Comparison of ENCODE assay signal across 28 mouse cellular contexts in genomic region chr16:4033971-4034370, GRCm38 (mm10). TPM values are rescaled to one million over a fixed set of nuclear protein-coding genes. Genes with fewer than 3 reads are reported as not detected.
DNase-seq lines count a peak whose midpoint lies in the region; ATAC-seq and TF ChIP-seq lines count a peak whose summit lies in the region.
"Had no signal": no experiment of that assay in that cellular context is flagged by ENCODE, and none has a peak within 500 bp of the region (broad histone marks: within the 10 kb centered on the region; RNA-seq: fewer than 3 reads in every experiment).

No protein-coding gene starts in this region.

- no peak for DNase-seq in kidney, postnatal 4 days
- peak; percentile 13 for DNase-seq in G1E (ENCODE audit: low spot score)
- peak; percentile 41 for DNase-seq in c-Kit-positive CD71-positive TER-119-positive erythroid progenitor cells, embryonic 14.5 days (ENCODE audit: low spot score)
- no peak for DNase-seq in thymus, postnatal 25 days
- DNase-seq in retina, embryonic 14.5 days (ENCODE audit: low spot score), result no peak
- DNase-seq in frontal cortex, postnatal 25 days (ENCODE audit: low spot score in 2 of 2), result no peak
- DNase-seq: adrenal gland, adult 2 months; cerebellum, adult 18-20 months; cerebellum, postnatal 14 days; embryo, embryonic 11 days; right cerebral cortex, postnatal 14 days; thymus, postnatal 36 days had no signal

- no peak for ATAC-seq in kidney, embryonic 14.5 days (ENCODE audit: low FRiP score, low TSS enrichment)
- ATAC-seq in G1E (ENCODE audit: extremely low read depth, insufficient number of reproducible peaks, low FRiP score, poor library complexity, severe bottlenecking), result peak; percentile 76
- peak; percentile 53 for ATAC-seq in liver, embryonic 15.5 days (ENCODE audit: insufficient read depth)
- ATAC-seq: forebrain, embryonic 13.5 days; hindbrain, embryonic 16.5 days; intestine, embryonic 15.5 days; lung, postnatal 0 days; midbrain, embryonic 13.5 days had no signal

- no peak for TF ChIP-seq CTCF in G1E (IDR thresholded peaks at IDR 0.05; ENCODE audit: low read depth, low read length)

- H3K4me3 ChIP-seq in kidney, embryonic 14.5 days (ENCODE audit: low read length), result no peak overlapping the region
- H3K4me3 ChIP-seq in G1E (ENCODE audit: low read depth, low read length), result peak overlapping the region; percentile 34; the same call in 1 of the 2 replicates
- H3K4me3 ChIP-seq in liver, embryonic 15.5 days (replicated peaks), result no peak overlapping the region
- H3K4me3 ChIP-seq: embryonic facial prominence, embryonic 13.5 days; erythroblast, embryonic 14.5 days; forebrain, embryonic 13.5 days; heart, embryonic 10.5 days; intestine, embryonic 15.5 days; limb, embryonic 10.5 days; midbrain, embryonic 13.5 days had no signal

- H3K36me3 ChIP-seq in kidney, embryonic 14.5 days (ENCODE audit: control insufficient read depth, insufficient read depth, low read length), result peaks cover 26% of the 10 kb centered on the region
- H3K36me3 ChIP-seq in G1E (replicated peaks), result peaks cover 40% of the 10 kb centered on the region
- H3K36me3 ChIP-seq in liver, embryonic 15.5 days (replicated peaks), result peaks cover 19% of the 10 kb centered on the region

- 0 out of 2 replicates have a peak overlapping the region, but pooled peaks have one; percentile 51 for H3K27ac ChIP-seq in kidney, embryonic 14.5 days (ENCODE audit: low read depth, low read length)
- 0 out of 2 replicates have a peak overlapping the region, but pooled peaks have one; percentile 19 for H3K27ac ChIP-seq in liver, embryonic 15.5 days (replicated peaks)
- H3K27ac ChIP-seq: embryonic facial prominence, embryonic 13.5 days; forebrain, embryonic 13.5 days; heart, embryonic 10.5 days; intestine, embryonic 15.5 days; limb, embryonic 10.5 days; macrophage; midbrain, embryonic 13.5 days had no signal

- no peaks in the 10 kb centered on the region for H3K9me3 ChIP-seq in kidney, embryonic 14.5 days (ENCODE audit: control insufficient read depth, low read length)
- no peaks in the 10 kb centered on the region for H3K9me3 ChIP-seq in G1E (replicated peaks)
- no peaks in the 10 kb centered on the region for H3K9me3 ChIP-seq in liver, embryonic 15.5 days (replicated peaks)
- H3K9me3 ChIP-seq: embryonic facial prominence, embryonic 13.5 days; forebrain, embryonic 13.5 days; heart, embryonic 10.5 days; intestine, embryonic 15.5 days; limb, embryonic 10.5 days; midbrain, embryonic 13.5 days had no signal

- 0 out of 2 replicates have a peak, but pooled peaks cover 7% of the 10 kb centered on the region for H3K4me1 ChIP-seq in kidney, embryonic 14.5 days (ENCODE audit: control insufficient read depth, insufficient read depth, low read length)
- H3K4me1 ChIP-seq in G1E (ENCODE audit: insufficient read depth, low read depth, low read length), result peaks cover 40% of the 10 kb centered on the region
- peaks cover 42% of the 10 kb centered on the region for H3K4me1 ChIP-seq in liver, embryonic 15.5 days (replicated peaks)
- H3K4me1 ChIP-seq: embryonic facial prominence, embryonic 13.5 days; forebrain, embryonic 13.5 days; heart, embryonic 10.5 days; intestine, embryonic 15.5 days; midbrain, embryonic 13.5 days had no signal

- no peak overlapping the region for H3K4me2 ChIP-seq in kidney, embryonic 14.5 days (replicated peaks; ENCODE audit: low read depth, low read length)
- peak overlapping the region; percentile 23 for H3K4me2 ChIP-seq in liver, embryonic 15.5 days
- H3K4me2 ChIP-seq: embryonic facial prominence, embryonic 13.5 days; forebrain, embryonic 13.5 days; intestine, embryonic 15.5 days; midbrain, embryonic 13.5 days had no signal

- H3K9ac ChIP-seq in kidney, embryonic 14.5 days (ENCODE audit: low read depth, low read length), result no peak overlapping the region
- no peak overlapping the region for H3K9ac ChIP-seq in liver, embryonic 15.5 days
- H3K9ac ChIP-seq: embryonic facial prominence, embryonic 13.5 days; forebrain, embryonic 13.5 days; intestine, embryonic 15.5 days; midbrain, embryonic 13.5 days had no signal

- H3K27me3 ChIP-seq in kidney, embryonic 14.5 days (ENCODE audit: control insufficient read depth, insufficient read depth, low read length), result no peaks in the 10 kb centered on the region
- no peaks in the 10 kb centered on the region for H3K27me3 ChIP-seq in G1E (ENCODE audit: insufficient read depth, low read length)
- H3K27me3 ChIP-seq in liver, embryonic 15.5 days, result no peaks in the 10 kb centered on the region
- H3K27me3 ChIP-seq: embryonic facial prominence, embryonic 13.5 days; forebrain, embryonic 13.5 days; intestine, embryonic 15.5 days; midbrain, embryonic 13.5 days had no signal

- 50% methylated on average over 5 of the region's 5 CpGs for WGBS in kidney, embryonic 14.5 days
- 19% methylated on average over 5 of the region's 5 CpGs for WGBS in liver, embryonic 15.5 days (ENCODE audit: insufficient replicate concordance)

RNA-seq across cellular contexts. Expression of gene Dnase1, which starts 2.8 kb away (rescaled TPM):
- 4.6 and 8.0 TPM in 2 replicates for polyA plus RNA-seq in kidney, embryonic 14.5 days (2014; fragmentation: Nextera tagmentation; extraction: Ambion mirVana)
- total RNA-seq in G1E (2014; fragmentation: Nextera tagmentation) (not detected in 2 replicates), G1E (2017) (0.41 and 0.49 TPM in 2 replicates)
- not detected in 2 replicates for polyA plus RNA-seq in G1E (2012)
- 0.88 and 1.0 TPM in 2 replicates for polyA plus RNA-seq in liver, embryonic 15.5 days (2015; fragmentation: Nextera tagmentation; extraction: Ambion mirVana)
- total RNA-seq: adrenal gland, adult 2 months; granulocyte monocyte progenitor cell, adult 5-6 weeks; layer of hippocampus, postnatal 14 days; liver, adult 2 months; monocyte, adult 5-6 weeks had no signal
- polyA plus RNA-seq: adrenal gland, adult 2 months; erythroblast, embryonic 14.5 days; macrophage had no signal

RNA-seq across cellular contexts. Expression of gene Slx4, which starts 30.4 kb away (rescaled TPM):
- 15.8 and 33.2 TPM in 2 replicates for polyA plus RNA-seq in kidney, embryonic 14.5 days (2014; fragmentation: Nextera tagmentation; extraction: Ambion mirVana)
- total RNA-seq in G1E (2014; fragmentation: Nextera tagmentation) (47.5 and 51.8 TPM in 2 replicates), G1E (2017) (30.8 and 36.8 TPM in 2 replicates)
- polyA plus RNA-seq in G1E (2012), result 17.0 and 22.0 TPM in 2 replicates
- 6.3 and 7.6 TPM in 2 replicates for polyA plus RNA-seq in liver, embryonic 15.5 days (2015; fragmentation: Nextera tagmentation; extraction: Ambion mirVana)

RNA-seq across cellular contexts. Expression of gene Trap1, which starts 43.7 kb away (rescaled TPM):
- 95.9 and 116 TPM in 2 replicates for polyA plus RNA-seq in kidney, embryonic 14.5 days (2014; fragmentation: Nextera tagmentation; extraction: Ambion mirVana)
- total RNA-seq in G1E (2014; fragmentation: Nextera tagmentation) (134 and 135 TPM in 2 replicates), G1E (2017) (111 and 117 TPM in 2 replicates)
- 413 and 470 TPM in 2 replicates for polyA plus RNA-seq in G1E (2012)
- polyA plus RNA-seq in liver, embryonic 15.5 days (2015; fragmentation: Nextera tagmentation; extraction: Ambion mirVana), result 75.6 and 81.1 TPM in 2 replicates

RNA-seq across cellular contexts. Expression of gene Nlrc3, which starts 57.5 kb away (rescaled TPM):
- 1.7 and 2.1 TPM in 2 replicates for polyA plus RNA-seq in kidney, embryonic 14.5 days (2014; fragmentation: Nextera tagmentation; extraction: Ambion mirVana)
- total RNA-seq in G1E (2014; fragmentation: Nextera tagmentation) (not detected in 2 replicates), G1E (2017) (0.16 and 0.23 TPM in 2 replicates)
- not detected in 2 replicates for polyA plus RNA-seq in G1E (2012)
- polyA plus RNA-seq in liver, embryonic 15.5 days (2015; fragmentation: Nextera tagmentation; extraction: Ambion mirVana), result 0.18 and 0.31 TPM in 2 replicates
- polyA plus RNA-seq: erythroblast, embryonic 14.5 days had no signal

Comparison
In these comparisons a context has a peak if more than half of its experiments do, and no peak if none do; other contexts are left out.
1. DNase-seq: peak in G1E (single experiment) and c-Kit-positive CD71-positive TER-119-positive erythroid progenitor cells, embryonic 14.5 days (single experiment); none in kidney, postnatal 4 days (0 of 2), thymus, postnatal 25 days (single experiment), retina, embryonic 14.5 days (single experiment) and frontal cortex, postnatal 25 days (0 of 2).